Mouse (Mus musculus) stomach, postnatal 0 days (tissue): ENCODE data around the gene Pold3. TPM values are rescaled to one million over a fixed set of nuclear protein-coding genes. Genes with fewer than 3 reads are reported as not detected.

Source experiments
- ATAC-seq: fragments of 200-750 bp; cut with Nextera tagmentation; 2 replicates; pipeline ENCODE4 v1.8.0; 2017; ENCODE audit not compliant: low FRiP score, low TSS enrichment
- DNase-seq: peaks from one replicate; pipeline ENCODE4 v3.0.0-alpha.2; 2016; ENCODE audit warnings: low spot score
- H3K27ac ChIP-seq: fragments of 300-500 bp; sonication (generic); replicated peaks from 2 replicates; pipeline ENCODE4 v1.5.1; 2014; ENCODE audit warnings: mild to moderate bottlenecking, control low read depth
- H3K27me3 ChIP-seq: fragments of 300-500 bp; sonication (generic); 2 replicates; pipeline ENCODE4 v1.6.1; 2014; ENCODE audit warnings: low read length; ENCODE audit not compliant: control insufficient read depth, insufficient read depth
- H3K36me3 ChIP-seq: fragments of 300-500 bp; sonication (generic); 2 replicates; pipeline ENCODE4 v1.6.1; 2014; ENCODE audit warnings: low read length, mixed read lengths; ENCODE audit not compliant: control insufficient read depth, insufficient read depth
- H3K4me1 ChIP-seq: fragments of 300-500 bp; sonication (generic); replicated peaks from 2 replicates; pipeline ENCODE4 v1.6.1; 2014; ENCODE audit warnings: antibody characterized with exemption; ENCODE audit not compliant: control insufficient read depth, insufficient read depth
- H3K4me2 ChIP-seq: fragments of 300-500 bp; sonication (generic); replicated peaks from 2 replicates; pipeline ENCODE4 v1.6.1; 2014; ENCODE audit warnings: low read depth, mild to moderate bottlenecking, control low read depth, moderate library complexity
- H3K4me3 ChIP-seq: fragments of 300-500 bp; sonication (generic); 2 replicates; pipeline ENCODE4 v1.5.1; 2014; ENCODE audit warnings: low read depth, low read length, control low read depth
- H3K9ac ChIP-seq: fragments of 300-500 bp; sonication (generic); 2 replicates; pipeline ENCODE4 v1.6.1; 2014; ENCODE audit warnings: mild to moderate bottlenecking, low read length, control low read depth, mixed read lengths
- H3K9me3 ChIP-seq: fragments of 300-500 bp; sonication (generic); 2 replicates; pipeline ENCODE4 v1.6.1; 2016; ENCODE audit warnings: low read length; ENCODE audit not compliant: control insufficient read depth
- CTCF ChIP-seq: IDR thresholded peaks from 2 replicates; pipeline ENCODE4 v1.5.1; 2016; ENCODE audit warnings: antibody characterized with exemption, low read depth, mild to moderate bottlenecking, moderate library complexity
- EP300 ChIP-seq: optimal IDR thresholded peaks from 2 replicates; pipeline ENCODE3; 2016; ENCODE audit warnings: antibody characterized with exemption
- WGBS: fragments of 180-500 bp; shearing (Covaris S2); extraction: QIAGEN DNeasy Blood & Tissue Kit; methylation state at CpG from one replicate; pipeline ENCODE4 v1.1.7; 2014; 5-methylcytosine and 5-hydroxymethylcytosine counted together
- polyA plus RNA-seq: library from polyadenylated mRNA; unstranded; fragments of >200 nt; fragmentation: Nextera tagmentation; extraction: Ambion mirVana; gene quantifications from 2 replicates; pipeline ENCODE4 v1.2.1, GENCODE M21; 2015

Pold3 gene
- polyA plus RNA-seq, 1 experiment from 2014 or later, result 18.6 TPM

- H3K36me3 ChIP-seq, result peaks cover 6% of the 10 kb centered on the region; the same call in 1 of the 2 replicates
- H3K9ac ChIP-seq, result no peak overlapping the region
- no peak overlapping the region for H3K4me3 ChIP-seq
- 50% methylated on average over 3 of the region's 3 CpGs for WGBS
- no peak for ATAC-seq
- H3K4me1 ChIP-seq, result no peaks in the 10 kb centered on the region
- DNase-seq, result no peak
- H3K27ac ChIP-seq, result no peak overlapping the region
- H3K9me3 ChIP-seq, result no peaks in the 10 kb centered on the region
- TF ChIP-seq EP300, result no peak
- peak; percentile 77 for TF ChIP-seq CTCF
- H3K27me3 ChIP-seq, result no peaks in the 10 kb centered on the region
- no peak overlapping the region for H3K4me2 ChIP-seq
Observed at GRCm38 (mm10) chr7:100108341-100108740, 13.0 kb downstream of the Pold3 start.

- no peak overlapping the region for H3K9ac ChIP-seq
- no peaks in the 10 kb centered on the region for H3K9me3 ChIP-seq
- no peaks in the 10 kb centered on the region for H3K4me1 ChIP-seq
- no peak overlapping the region for H3K4me2 ChIP-seq
- 93% methylated on average over 4 of the region's 4 CpGs for WGBS
- H3K27ac ChIP-seq, result no peak overlapping the region
- TF ChIP-seq EP300, result no peak
- TF ChIP-seq CTCF, result no peak
- no peak overlapping the region for H3K4me3 ChIP-seq
- peaks cover 4% of the 10 kb centered on the region; the same call in 1 of the 2 replicates for H3K36me3 ChIP-seq
- ATAC-seq (no peak), DNase-seq (no peak)
- no peaks in the 10 kb centered on the region for H3K27me3 ChIP-seq
Observed at GRCm38 (mm10) chr7:100104677-100105076, 16.7 kb downstream of the Pold3 start.

DNA sequence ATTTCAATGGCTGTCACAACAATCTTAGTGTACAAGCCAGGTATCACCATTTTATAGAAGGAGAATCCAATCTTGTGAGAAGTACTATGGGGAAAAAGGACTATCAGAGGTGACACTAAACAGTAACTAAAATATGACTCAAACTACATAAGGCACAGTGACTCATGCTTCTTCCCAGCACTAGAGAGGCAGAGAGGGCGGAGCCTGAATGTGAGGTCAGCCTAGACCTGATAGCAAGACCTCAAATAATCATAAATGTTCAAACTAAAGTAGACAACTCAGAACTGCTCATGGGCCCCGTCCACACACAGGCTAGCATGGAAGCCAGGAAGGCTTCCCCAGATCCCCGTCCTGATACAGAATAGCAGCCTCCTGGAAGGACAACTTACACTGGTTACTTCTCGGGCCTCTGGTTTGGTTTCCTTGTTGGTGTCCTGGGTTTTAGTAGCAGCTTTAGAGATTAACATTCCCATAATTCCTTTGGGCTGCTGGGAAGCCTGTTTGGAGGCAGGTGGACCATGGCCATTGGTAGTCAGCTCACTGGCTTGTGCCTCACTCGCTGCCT lies 21.3 kb downstream of the Pold3 start:
- H3K36me3 ChIP-seq, result peaks cover 11% of the 10 kb centered on the region; the same call in 1 of the 2 replicates
- no peak overlapping the region for H3K4me2 ChIP-seq
- H3K4me1 ChIP-seq, result no peaks in the 10 kb centered on the region
- DNase-seq, result peak; percentile 75
- H3K9me3 ChIP-seq, result no peaks in the 10 kb centered on the region
- TF ChIP-seq EP300 (no peak), CTCF (no peak)
- no peak overlapping the region for H3K4me3 ChIP-seq
- ATAC-seq, result peak; percentile 93
- H3K9ac ChIP-seq, result no peak overlapping the region
- no peaks in the 10 kb centered on the region for H3K27me3 ChIP-seq
- 78% methylated on average over 5 of the region's 5 CpGs for WGBS
- H3K27ac ChIP-seq, result no peak overlapping the region

DNA sequence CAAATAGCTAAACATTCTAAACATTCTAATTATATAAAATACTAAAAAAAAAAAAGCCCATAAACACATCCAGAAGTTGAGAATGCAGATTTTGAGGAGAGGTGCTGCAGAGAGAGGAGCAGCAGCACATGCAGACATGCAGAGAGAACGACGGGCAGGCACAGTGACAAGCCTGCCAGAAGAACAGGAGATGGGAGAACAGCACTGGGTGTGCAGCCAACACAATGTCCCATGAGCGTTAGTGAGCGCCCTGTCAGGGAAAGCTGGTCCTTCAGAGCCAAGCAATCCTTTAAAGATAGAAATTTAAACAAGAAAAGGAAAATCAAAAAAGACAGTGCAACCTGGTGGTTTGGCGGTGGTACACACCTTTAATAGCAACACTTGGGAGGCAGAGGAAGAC lies 34.5 kb downstream of the Pold3 start:
- no peaks in the 10 kb centered on the region for H3K27me3 ChIP-seq
- H3K4me3 ChIP-seq, result no peak overlapping the region
- H3K36me3 ChIP-seq, result peaks cover 23% of the 10 kb centered on the region
- H3K4me1 ChIP-seq, result no peaks in the 10 kb centered on the region
- H3K4me2 ChIP-seq, result no peak overlapping the region
- H3K27ac ChIP-seq, result no peak overlapping the region
- no peak for DNase-seq
- WGBS, result 88% methylated on average over 5 of the region's 5 CpGs
- no peaks in the 10 kb centered on the region for H3K9me3 ChIP-seq
- no peak overlapping the region for H3K9ac ChIP-seq
- no peak for ATAC-seq
- no peak for TF ChIP-seq EP300
- no peak for TF ChIP-seq CTCF

- no peak for ATAC-seq
- no peak overlapping the region for H3K4me2 ChIP-seq
- no peaks in the 10 kb centered on the region for H3K27me3 ChIP-seq
- no peak overlapping the region for H3K4me3 ChIP-seq
- H3K4me1 ChIP-seq, result no peaks in the 10 kb centered on the region
- peaks cover 23% of the 10 kb centered on the region for H3K36me3 ChIP-seq
- no peaks in the 10 kb centered on the region for H3K9me3 ChIP-seq
- 92% methylated on average over 8 of the region's 8 CpGs for WGBS
- DNase-seq, result no peak
- TF ChIP-seq CTCF, result no peak
- no peak for TF ChIP-seq EP300
- no peak overlapping the region for H3K9ac ChIP-seq
- H3K27ac ChIP-seq, result no peak overlapping the region
Observed at GRCm38 (mm10) chr7:100086159-100086755, 35.1 kb downstream of the Pold3 start.

DNA sequence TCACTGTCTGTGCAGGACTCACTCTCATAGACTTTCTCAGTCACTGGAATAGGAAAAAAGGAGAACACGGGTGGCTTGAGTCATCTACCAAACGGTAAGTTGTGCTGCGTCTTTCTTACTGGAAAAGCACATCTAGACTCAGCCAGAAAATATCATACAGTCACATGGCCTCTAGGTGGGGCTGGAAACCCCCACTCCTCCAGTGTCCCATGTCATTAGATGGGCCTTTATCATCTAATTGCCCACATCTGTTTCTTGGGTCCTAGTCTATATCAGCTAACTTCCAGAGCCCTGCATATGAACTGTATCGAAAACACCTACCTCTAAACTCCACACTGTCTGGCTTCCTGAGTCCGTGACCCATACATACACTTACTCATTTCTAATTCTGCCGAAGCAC lies 37.6 kb downstream of the Pold3 start:
- Histone ChIP-seq H3K27me3 (no peaks in the 10 kb centered on the region), H3K4me3 (no peak overlapping the region), H3K4me2 (no peak overlapping the region), H3K27ac (no peak overlapping the region), H3K9me3 (no peaks in the 10 kb centered on the region), H3K36me3 (peaks cover 17% of the 10 kb centered on the region), H3K4me1 (no peaks in the 10 kb centered on the region), H3K9ac (no peak overlapping the region)
- WGBS, result 81% methylated on average over 6 of the region's 6 CpGs
- peak; percentile 45 for TF ChIP-seq CTCF
- TF ChIP-seq EP300, result no peak
- ATAC-seq, result no peak
- no peak for DNase-seq
